31 mouse cellular contexts compared by ENCODE assay signal in genomic region chr19:46963440-46963839, GRCm38 (mm10). TPM values are rescaled to one million over a fixed set of nuclear protein-coding genes. Genes with fewer than 3 reads are reported as not detected.
DNase-seq lines count a peak whose midpoint lies in the region; ATAC-seq and TF ChIP-seq lines count a peak whose summit lies in the region.
"Had no signal": no experiment of that assay in that cellular context is flagged by ENCODE, and none has a peak within 500 bp of the region (broad histone marks: within the 10 kb centered on the region; RNA-seq: fewer than 3 reads in every experiment).

No protein-coding gene starts in this region.

- H3K4me1 ChIP-seq in kidney, embryonic 14.5 days (ENCODE audit: control insufficient read depth, insufficient read depth, low read length): peaks cover 19% of the 10 kb centered on the region; the same call in 1 of the 2 replicates
- peaks cover 8% of the 10 kb centered on the region for H3K4me1 ChIP-seq in embryonic fibroblast, embryonic 13.5 days (ENCODE audit: control insufficient read depth, insufficient read depth, low read length)
- H3K4me1 ChIP-seq in heart, embryonic 10.5 days: peaks cover 28% of the 10 kb centered on the region

- ATAC-seq in kidney, embryonic 14.5 days (ENCODE audit: low FRiP score, low TSS enrichment): no peak
- ATAC-seq: midbrain, embryonic 13.5 days; Patski had no signal

- H3K27me3 ChIP-seq in kidney, embryonic 14.5 days (ENCODE audit: control insufficient read depth, insufficient read depth, low read length): no peaks in the 10 kb centered on the region
- H3K27me3 ChIP-seq in heart, embryonic 10.5 days (ENCODE audit: insufficient read depth, poor library complexity, severe bottlenecking): no peaks in the 10 kb centered on the region
- H3K27me3 ChIP-seq: forebrain, embryonic 12.5 days; heart, embryonic 15.5 days; hindbrain, embryonic 13.5 days; midbrain, embryonic 13.5 days; neural tube, embryonic 12.5 days; Patski; stomach, embryonic 15.5 days had no signal

- H3K36me3 ChIP-seq in kidney, embryonic 14.5 days (ENCODE audit: control insufficient read depth, insufficient read depth, low read length): no peaks in the 10 kb centered on the region
- no peaks in the 10 kb centered on the region for H3K36me3 ChIP-seq in heart, embryonic 10.5 days
- H3K36me3 ChIP-seq: forebrain, embryonic 12.5 days; heart, embryonic 15.5 days; hindbrain, embryonic 13.5 days; limb, embryonic 10.5 days; midbrain, embryonic 13.5 days; neural tube, embryonic 12.5 days; stomach, embryonic 15.5 days had no signal

- no peaks in the 10 kb centered on the region for H3K9me3 ChIP-seq in kidney, embryonic 14.5 days (ENCODE audit: control insufficient read depth, low read length)
- H3K9me3 ChIP-seq in heart, embryonic 10.5 days: no peaks in the 10 kb centered on the region
- H3K9me3 ChIP-seq: forebrain, embryonic 12.5 days; heart, embryonic 15.5 days; hindbrain, embryonic 13.5 days; limb, embryonic 10.5 days; midbrain, embryonic 13.5 days; neural tube, embryonic 12.5 days; stomach, embryonic 15.5 days had no signal

- no peak overlapping the region for H3K4me3 ChIP-seq in kidney, embryonic 14.5 days (ENCODE audit: low read length)
- no peak overlapping the region for H3K4me3 ChIP-seq in embryonic fibroblast, embryonic 13.5 days (ENCODE audit: insufficient read depth, low read length)
- no peak overlapping the region for H3K4me3 ChIP-seq in heart, embryonic 10.5 days
- H3K4me3 ChIP-seq: neural tube, embryonic 12.5 days had no signal

- H3K27ac ChIP-seq in kidney, embryonic 14.5 days (ENCODE audit: low read depth, low read length): peak overlapping the region; percentile 24; the same call in 1 of the 2 replicates
- H3K27ac ChIP-seq in embryonic fibroblast, embryonic 13.5 days (ENCODE audit: insufficient read depth, low read length): peak overlapping the region; percentile 56
- no peak overlapping the region for H3K27ac ChIP-seq in heart, embryonic 10.5 days
- H3K27ac ChIP-seq: forebrain, embryonic 12.5 days; limb, embryonic 10.5 days; midbrain, embryonic 13.5 days; neural tube, embryonic 12.5 days had no signal

- no peak for TF ChIP-seq POLR2A in embryonic fibroblast, embryonic 13.5 days (IDR thresholded peaks at IDR 0.05; ENCODE audit: low read depth, low read length)

- no peak overlapping the region for H3K4me2 ChIP-seq in kidney, embryonic 14.5 days (replicated peaks; ENCODE audit: low read depth, low read length)

- no peak for TF ChIP-seq CTCF in embryonic fibroblast, embryonic 13.5 days (IDR thresholded peaks at IDR 0.05; ENCODE audit: borderline replicate concordance, insufficient read depth, low read length)

- no peak for DNase-seq in kidney, adult 18-20 months
- peak; percentile 26 for DNase-seq in 3134 (ENCODE audit: extremely low read depth, insufficient read length, low spot score)
- peak; percentile 53 for DNase-seq in A20 (ENCODE audit: low read depth, low spot score)
- DNase-seq in heart, embryonic 10.5 days (ENCODE audit: low spot score): no peak
- DNase-seq in layer of hippocampus, adult 11-12 months (ENCODE audit: low spot score): no peak
- DNase-seq: adrenal gland, postnatal 36 days; cerebellum, adult 11-12 months; cerebellum, postnatal 10 days; gastrocnemius, postnatal 36 days; heart, adult 2 months; heart, postnatal 36 days; kidney, adult 11 months; liver; lung, adult 2 months; lung, postnatal 14 days; retina, postnatal 1 day; right cerebral cortex, postnatal 25 days; spleen, adult 18-20 months; thymus, adult 2 months; thymus, postnatal 4 days had no signal

- H3K9ac ChIP-seq in kidney, embryonic 14.5 days (ENCODE audit: low read depth, low read length): no peak overlapping the region
- H3K9ac ChIP-seq: forebrain, embryonic 12.5 days; heart, embryonic 15.5 days; midbrain, embryonic 13.5 days; neural tube, embryonic 12.5 days; stomach, embryonic 15.5 days had no signal

RNA-seq across cellular contexts. Expression of gene Ina, which starts 51.1 kb away (rescaled TPM):
- 0.31 and 0.41 TPM in 2 replicates for polyA plus RNA-seq in kidney, embryonic 14.5 days (2014; fragmentation: Nextera tagmentation; extraction: Ambion mirVana)
- polyA plus RNA-seq in embryonic fibroblast, embryonic 13.5 days (2011; ENCODE audit: insufficient read length, low read depth, missing spikeins): not detected in 2 replicates
- 0.15 and 0.60 TPM in 2 replicates for polyA plus RNA-seq in heart, embryonic 10.5 days (2016; fragmentation: Nextera tagmentation; extraction: Ambion mirVana)
- polyA plus RNA-seq: erythroblast, embryonic 14.5 days had no signal

RNA-seq across cellular contexts. Expression of gene Nt5c2, which starts 51.5 kb away (rescaled TPM):
- polyA plus RNA-seq in kidney, embryonic 14.5 days (2014; fragmentation: Nextera tagmentation; extraction: Ambion mirVana): 61.5 and 80.2 TPM in 2 replicates
- 39.7 and 50.5 TPM in 2 replicates for polyA plus RNA-seq in embryonic fibroblast, embryonic 13.5 days (2011; ENCODE audit: insufficient read length, low read depth, missing spikeins)
- polyA plus RNA-seq in heart, embryonic 10.5 days (2016; fragmentation: Nextera tagmentation; extraction: Ambion mirVana): 71.8 and 86.3 TPM in 2 replicates

Comparison
In these comparisons a context has a peak if more than half of its experiments do, and no peak if none do; other contexts are left out.
1. DNase-seq: peak in 3134 (single experiment) and A20 (single experiment); none in kidney, adult 18-20 months (single experiment), heart, embryonic 10.5 days (single experiment) and layer of hippocampus, adult 11-12 months (single experiment).